Comparison of ENCODE assay signal across 28 mouse cellular contexts in the genomic region with DNA sequence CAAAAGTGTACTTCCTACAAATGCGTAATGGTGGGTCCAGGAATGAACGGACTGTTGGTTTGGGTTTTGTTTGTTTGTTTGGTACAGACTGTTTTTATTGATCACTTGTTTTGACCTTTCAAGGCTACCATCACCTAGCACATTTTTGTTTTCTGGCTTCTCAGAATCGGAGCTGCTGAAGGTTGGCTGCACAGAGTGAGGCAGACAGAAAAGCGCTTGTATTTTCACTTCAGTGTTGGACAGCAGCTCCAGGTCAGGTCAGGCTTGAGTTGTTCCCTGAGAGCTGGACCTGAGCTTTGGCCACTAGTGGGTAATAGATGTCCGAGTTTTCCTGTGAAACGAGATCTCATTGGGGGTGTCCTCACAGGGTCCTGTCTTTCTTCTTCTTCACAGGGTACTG. TPM values are rescaled to one million over a fixed set of nuclear protein-coding genes. Genes with fewer than 3 reads are reported as not detected.
A peak's percentile ranks its signal among the peaks of the same experiment; 100 is the strongest.
DNase-seq lines count a peak whose midpoint lies in the region; ATAC-seq and TF ChIP-seq lines count a peak whose summit lies in the region.
"Had no signal": no experiment of that assay in that cellular context is flagged by ENCODE, and none has a peak within 500 bp of the region (broad histone marks: within the 10 kb centered on the region; RNA-seq: fewer than 3 reads in every experiment).

No protein-coding gene starts in this region.

- H3K27me3 ChIP-seq in heart, embryonic 13.5 days (replicated peaks): no peaks in the 10 kb centered on the region
- H3K27me3 ChIP-seq in heart, embryonic 11.5 days (ENCODE audit: control insufficient read depth, insufficient read depth, low read length): no peaks in the 10 kb centered on the region
- H3K27me3 ChIP-seq in kidney, adult 2 months (replicated peaks; ENCODE audit: control insufficient read depth, insufficient read depth, low read length): no peaks in the 10 kb centered on the region
- no peaks in the 10 kb centered on the region for H3K27me3 ChIP-seq in stomach, embryonic 14.5 days (ENCODE audit: control insufficient read depth, insufficient read depth, low read length)
- H3K27me3 ChIP-seq in stomach, embryonic 15.5 days (replicated peaks): no peaks in the 10 kb centered on the region
- H3K27me3 ChIP-seq: hindbrain, embryonic 15.5 days; limb, embryonic 12.5 days; liver, embryonic 13.5 days; midbrain, embryonic 15.5 days; neural tube, embryonic 15.5 days had no signal

- H3K4me3 ChIP-seq in heart, embryonic 13.5 days: no peak overlapping the region
- no peak overlapping the region for H3K4me3 ChIP-seq in heart, embryonic 11.5 days (ENCODE audit: low read depth, low read length)
- H3K4me3 ChIP-seq in kidney, adult 2 months (ENCODE audit: insufficient read depth, low read depth, low read length): no peak overlapping the region
- H3K4me3 ChIP-seq in stomach, embryonic 14.5 days (ENCODE audit: low read depth, low read length): no peak overlapping the region
- H3K4me3 ChIP-seq in stomach, embryonic 15.5 days (replicated peaks): no peak overlapping the region
- H3K4me3 ChIP-seq: erythroblast, embryonic 14.5 days; hindbrain, embryonic 10.5 days; hindbrain, embryonic 15.5 days; layer of hippocampus, adult 2 months; left cerebral cortex, adult 2 months; limb, embryonic 12.5 days; liver, embryonic 13.5 days; midbrain, embryonic 15.5 days; neural tube, embryonic 15.5 days had no signal

- H3K4me2 ChIP-seq in heart, embryonic 13.5 days: no peak overlapping the region
- H3K4me2 ChIP-seq in heart, embryonic 11.5 days: no peak overlapping the region
- no peak overlapping the region for H3K4me2 ChIP-seq in stomach, embryonic 14.5 days (replicated peaks; ENCODE audit: low read depth, low read length)
- H3K4me2 ChIP-seq in stomach, embryonic 15.5 days: no peak overlapping the region
- H3K4me2 ChIP-seq: hindbrain, embryonic 15.5 days; limb, embryonic 12.5 days; liver, embryonic 13.5 days; midbrain, embryonic 15.5 days; neural tube, embryonic 15.5 days had no signal

- WGBS in heart, embryonic 13.5 days: 58% methylated on average over 6 of the region's 6 CpGs
- 60% methylated on average over 6 of the region's 6 CpGs for WGBS in heart, embryonic 11.5 days (ENCODE audit: insufficient replicate concordance)
- 48% methylated on average over 6 of the region's 6 CpGs for WGBS in kidney, adult 2 months
- 48% methylated on average over 6 of the region's 6 CpGs for WGBS in stomach, embryonic 14.5 days
- 56% methylated on average over 6 of the region's 6 CpGs for WGBS in stomach, embryonic 15.5 days

- peak overlapping the region; percentile 56 for H3K27ac ChIP-seq in heart, embryonic 13.5 days (replicated peaks)
- no peak overlapping the region for H3K27ac ChIP-seq in heart, embryonic 11.5 days (ENCODE audit: low read depth, low read length)
- no peak overlapping the region for H3K27ac ChIP-seq in kidney, adult 2 months (ENCODE audit: insufficient read depth, low read depth, low read length)
- H3K27ac ChIP-seq in stomach, embryonic 14.5 days (ENCODE audit: low read length): peak overlapping the region; percentile 36; the same call in 1 of the 2 replicates
- H3K27ac ChIP-seq in stomach, embryonic 15.5 days: peak overlapping the region; percentile 69
- H3K27ac ChIP-seq: hindbrain, embryonic 15.5 days; left cerebral cortex, adult 2 months; limb, embryonic 12.5 days; macrophage; neural tube, embryonic 15.5 days had no signal

- TF ChIP-seq CTCF in kidney, adult 2 months (conservative IDR thresholded peaks at IDR 0.05; ENCODE audit: insufficient read depth, insufficient read length, low read depth, low read length): 0 out of 2 replicates have a peak, but pooled peaks have one; percentile 3

- no peaks in the 10 kb centered on the region for H3K9me3 ChIP-seq in heart, embryonic 13.5 days
- no peaks in the 10 kb centered on the region for H3K9me3 ChIP-seq in heart, embryonic 11.5 days (replicated peaks; ENCODE audit: control insufficient read depth, low read length)
- no peaks in the 10 kb centered on the region for H3K9me3 ChIP-seq in stomach, embryonic 14.5 days (ENCODE audit: control insufficient read depth, low read depth, low read length)
- H3K9me3 ChIP-seq in stomach, embryonic 15.5 days: no peaks in the 10 kb centered on the region
- H3K9me3 ChIP-seq: hindbrain, embryonic 15.5 days; liver, embryonic 13.5 days; midbrain, embryonic 15.5 days; neural tube, embryonic 15.5 days had no signal

- DNase-seq in kidney, adult 2 months: peak; percentile 68
- no peak for DNase-seq in kidney, adult 11 months
- no peak for DNase-seq in right cerebral cortex, postnatal 25 days
- DNase-seq: adrenal gland, postnatal 36 days; B cell, adult 2 months; cerebellum, adult 2 months; cerebellum, postnatal 14 days; kidney, adult 18-20 months; liver, embryonic 13.5 days; lung, adult 2 months; lung, postnatal 10 days; retina, postnatal 1 day; right cerebral cortex, postnatal 14 days had no signal

- H3K4me1 ChIP-seq in heart, embryonic 13.5 days: peaks cover 56% of the 10 kb centered on the region
- H3K4me1 ChIP-seq in heart, embryonic 11.5 days (ENCODE audit: control insufficient read depth, insufficient read depth, low read length): peaks cover 35% of the 10 kb centered on the region
- peaks cover 53% of the 10 kb centered on the region for H3K4me1 ChIP-seq in kidney, adult 2 months (ENCODE audit: control insufficient read depth, insufficient read depth, low read length)
- H3K4me1 ChIP-seq in stomach, embryonic 14.5 days (ENCODE audit: control insufficient read depth, insufficient read depth, low read length): peaks cover 33% of the 10 kb centered on the region; the same call in 1 of the 2 replicates
- H3K4me1 ChIP-seq in stomach, embryonic 15.5 days: peaks cover 38% of the 10 kb centered on the region

- H3K9ac ChIP-seq in heart, embryonic 13.5 days: no peak overlapping the region
- no peak overlapping the region for H3K9ac ChIP-seq in heart, embryonic 11.5 days (ENCODE audit: low read depth, low read length)
- no peak overlapping the region for H3K9ac ChIP-seq in stomach, embryonic 14.5 days (replicated peaks; ENCODE audit: low read depth, low read length)
- H3K9ac ChIP-seq in stomach, embryonic 15.5 days: no peak overlapping the region
- H3K9ac ChIP-seq: hindbrain, embryonic 15.5 days; limb, embryonic 12.5 days; liver, embryonic 13.5 days; midbrain, embryonic 15.5 days; neural tube, embryonic 15.5 days had no signal

- H3K36me3 ChIP-seq in heart, embryonic 13.5 days: peaks cover 14% of the 10 kb centered on the region; the same call in 1 of the 2 replicates
- no peaks in the 10 kb centered on the region; the same call in 1 of the 2 replicates for H3K36me3 ChIP-seq in heart, embryonic 11.5 days (ENCODE audit: control insufficient read depth, insufficient read depth, low read length)
- no peaks in the 10 kb centered on the region for H3K36me3 ChIP-seq in kidney, adult 2 months (ENCODE audit: control insufficient read depth, insufficient read depth, low read length)
- H3K36me3 ChIP-seq in stomach, embryonic 14.5 days (ENCODE audit: control insufficient read depth, insufficient read depth, low read length): no peaks in the 10 kb centered on the region
- H3K36me3 ChIP-seq in stomach, embryonic 15.5 days: no peaks in the 10 kb centered on the region
- H3K36me3 ChIP-seq: midbrain, embryonic 15.5 days had no signal

- no peak for ATAC-seq in heart, embryonic 13.5 days (ENCODE audit: extremely low read depth, insufficient number of reproducible peaks, low FRiP score, low TSS enrichment)
- ATAC-seq in heart, embryonic 11.5 days (replicated peaks; ENCODE audit: insufficient number of reproducible peaks, low FRiP score, low TSS enrichment): no peak
- no peak for ATAC-seq in stomach, embryonic 14.5 days (ENCODE audit: insufficient number of reproducible peaks, insufficient read depth, low FRiP score, low read depth)
- no peak for ATAC-seq in stomach, embryonic 15.5 days (ENCODE audit: insufficient read depth, low FRiP score, low read depth)
- ATAC-seq: forebrain, embryonic 16.5 days; inflammation-experienced regulatory T-cells, adult 6 months; midbrain, embryonic 15.5 days had no signal

- no peak for TF ChIP-seq POLR2A in kidney, adult 2 months (IDR thresholded peaks at IDR 0.05; ENCODE audit: low read depth, low read length)

RNA-seq across cellular contexts. Expression of a gene that starts 9.0 kb away (rescaled TPM):
- 9.1 and 9.7 TPM in 2 replicates for polyA plus RNA-seq in heart, embryonic 13.5 days (2015; fragmentation: Nextera tagmentation; extraction: Ambion mirVana)
- 10.2 and 12.3 TPM in 2 replicates for polyA plus RNA-seq in heart, embryonic 11.5 days (2014; fragmentation: Nextera tagmentation; extraction: Ambion mirVana)
- 28.8 and 31.7 TPM in 2 replicates for polyA plus RNA-seq in kidney, adult 2 months (2012; rRNA removed)
- 11.3 and 11.8 TPM in 2 replicates for polyA plus RNA-seq in stomach, embryonic 14.5 days (2014; fragmentation: Nextera tagmentation; extraction: Ambion mirVana)
- 10.5 and 10.6 TPM in 2 replicates for polyA plus RNA-seq in stomach, embryonic 15.5 days (2015; fragmentation: Nextera tagmentation; extraction: Ambion mirVana)

RNA-seq across cellular contexts. Expression of a gene that starts 28.9 kb away (rescaled TPM):
- 2.5 and 2.8 TPM in 2 replicates for polyA plus RNA-seq in heart, embryonic 13.5 days (2015; fragmentation: Nextera tagmentation; extraction: Ambion mirVana)
- 1.7 and 2.2 TPM in 2 replicates for polyA plus RNA-seq in heart, embryonic 11.5 days (2014; fragmentation: Nextera tagmentation; extraction: Ambion mirVana)
- polyA plus RNA-seq in kidney, adult 2 months (2012; rRNA removed): 18.2 and 23.2 TPM in 2 replicates
- polyA plus RNA-seq in stomach, embryonic 14.5 days (2014; fragmentation: Nextera tagmentation; extraction: Ambion mirVana): 6.5 and 8.2 TPM in 2 replicates
- polyA plus RNA-seq in stomach, embryonic 15.5 days (2015; fragmentation: Nextera tagmentation; extraction: Ambion mirVana): 4.8 and 5.0 TPM in 2 replicates

Comparison
In these comparisons a context has a peak if more than half of its experiments do, and no peak if none do; other contexts are left out.
1. H3K27ac ChIP-seq: peak in heart, embryonic 13.5 days (single experiment), stomach, embryonic 14.5 days (single experiment) and stomach, embryonic 15.5 days (single experiment); none in heart, embryonic 11.5 days (single experiment) and kidney, adult 2 months (single experiment).